Mouse (Mus musculus) activated CD4-positive, CD25-positive, alpha-beta regulatory T cell, adult 4 months (primary cell): ENCODE measurements around the gene Adarb2. TPM values are rescaled to one million over a fixed set of nuclear protein-coding genes. Genes with fewer than 3 reads are reported as not detected.

ENCODE experiments used
- ATAC-seq: one replicate; pipeline ENCODE4 v1.8.0; 2017
- polyA plus RNA-seq, 2 experiments: library from polyadenylated mRNA; unstranded; fragments of 100-300 nt; shearing (Covaris generic); gene quantifications; one replicate each; pipeline ENCODE4 v1.2.1; 2017

The Adarb2 gene
- polyA plus RNA-seq, 2 experiments from 2014 or later: 0.10 TPM; not detected in 1

GRCm38 (mm10) chr13:8691448-8691847 is 488.8 kb downstream of the Adarb2 start:
- ATAC-seq: no peak

- no peak for ATAC-seq
Measured at GRCm38 (mm10) chr13:8692787-8693186, 490.1 kb downstream of the Adarb2 start.

GRCm38 (mm10) chr13:8698451-8698850 is 495.8 kb downstream of the Adarb2 start:
- ATAC-seq: no peak

GRCm38 (mm10) chr13:8699831-8700230 is 497.2 kb downstream of the Adarb2 start:
- no peak for ATAC-seq

- no peak for ATAC-seq
Measured at GRCm38 (mm10) chr13:8700981-8701380, 498.3 kb downstream of the Adarb2 start.

GRCm38 (mm10) chr13:8705296-8705695 is 502.6 kb downstream of the Adarb2 start:
- ATAC-seq: no peak

GRCm38 (mm10) chr13:8713377-8713776 is 510.7 kb downstream of the Adarb2 start:
- no peak for ATAC-seq

- no peak for ATAC-seq
Measured at GRCm38 (mm10) chr13:8729972-8730645, 527.4 kb downstream of the Adarb2 start.

- no peak for ATAC-seq
Measured at GRCm38 (mm10) chr13:8737139-8737865, 534.6 kb downstream of the Adarb2 start.

GRCm38 (mm10) chr13:8742792-8743191 is 540.1 kb downstream of the Adarb2 start:
- peak; percentile 81 for ATAC-seq

- no peak for ATAC-seq
Measured at GRCm38 (mm10) chr13:8744565-8744964, 541.9 kb downstream of the Adarb2 start.

- no peak for ATAC-seq
Measured at GRCm38 (mm10) chr13:8745596-8745995, 542.9 kb downstream of the Adarb2 start.

GRCm38 (mm10) chr13:8749451-8749850 is 546.8 kb downstream of the Adarb2 start:
- ATAC-seq: no peak

- no peak for ATAC-seq
Measured at GRCm38 (mm10) chr13:8760940-8761339, 558.3 kb downstream of the Adarb2 start.

GRCm38 (mm10) chr13:8769654-8770227 is 567.1 kb downstream of the Adarb2 start:
- no peak for ATAC-seq

- ATAC-seq: no peak
Measured at GRCm38 (mm10) chr13:8770616-8771015, 568.0 kb downstream of the Adarb2 start.

- ATAC-seq: peak; percentile 46
Measured at GRCm38 (mm10) chr13:8780441-8780840, 577.8 kb downstream of the Adarb2 start.

- no peak for ATAC-seq
Measured at GRCm38 (mm10) chr13:8782636-8783035, 580.0 kb downstream of the Adarb2 start.

- ATAC-seq: no peak
Measured at GRCm38 (mm10) chr13:8783686-8784307, 581.1 kb downstream of the Adarb2 start.

- no peak for ATAC-seq
Measured at GRCm38 (mm10) chr13:8784308-8785061, 581.8 kb downstream of the Adarb2 start.

GRCm38 (mm10) chr13:8785185-8785584 is 582.5 kb downstream of the Adarb2 start:
- peak; percentile 66 for ATAC-seq

GRCm38 (mm10) chr13:8793217-8793616 is 590.6 kb downstream of the Adarb2 start:
- no peak for ATAC-seq

- no peak for ATAC-seq
Measured at GRCm38 (mm10) chr13:8800576-8800975, 597.9 kb downstream of the Adarb2 start.
